Mouse (Mus musculus): ENCODE results near the gene Txnip.

DNA sequence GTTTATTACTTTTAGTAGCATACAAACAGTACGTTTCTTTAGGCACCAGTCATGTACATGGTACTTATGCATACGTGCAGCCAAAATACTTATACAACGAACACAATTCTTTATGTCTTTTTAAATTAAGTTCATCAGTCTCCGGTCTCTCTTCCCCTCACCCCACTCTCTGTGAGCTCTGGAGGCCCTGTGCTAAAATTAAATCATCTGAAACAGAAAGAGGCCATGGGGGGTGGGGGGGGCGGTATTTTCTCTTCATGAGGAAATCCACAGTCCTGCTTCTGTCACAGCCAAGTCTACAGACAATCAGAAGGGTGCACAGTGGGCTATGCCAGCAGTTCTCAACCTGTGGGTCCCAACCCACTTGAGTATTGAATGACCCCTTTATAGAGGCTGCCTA, 8.4 kb upstream of the Txnip start:
- no peak for TF ChIP-seq CTCF (conservative IDR thresholded peaks at IDR 0.05; ENCODE audit: low read length)
- no peak for TF ChIP-seq POU5F1 (IDR thresholded peaks at IDR 0.05; ENCODE audit: borderline replicate concordance, low read length)
- TF ChIP-seq NANOG (IDR thresholded peaks at IDR 0.05; ENCODE audit: borderline replicate concordance, low read length) = no peak
